Mouse (Mus musculus) cortical plate, adult 2 months (tissue): ENCODE data around the gene Gnb2.

Experiments used
- CTCF ChIP-seq: fragments of 200-500 bp; IDR thresholded peaks from 2 replicates; pipeline ENCODE4 v1.5.1; 2011; ENCODE audit warnings: mild to moderate bottlenecking, control low read depth, low read length; ENCODE audit not compliant: insufficient read depth; ENCODE audit errors: extremely low read depth
- POLR2A ChIP-seq: fragments of 200-500 bp; IDR thresholded peaks from 2 replicates; pipeline ENCODE4 v1.6.1; 2011; ENCODE audit warnings: mild to moderate bottlenecking, low read length, control low read depth; ENCODE audit not compliant: insufficient read depth; ENCODE audit errors: extremely low read depth

- no peak for TF ChIP-seq POLR2A
- no peak for TF ChIP-seq CTCF
Measured at GRCm38 (mm10) chr5:137532131-137532807, 1.0 kb downstream of the Gnb2 start.
